Comparison of ENCODE assay signal across 13 mouse cellular contexts in the genomic region with DNA sequence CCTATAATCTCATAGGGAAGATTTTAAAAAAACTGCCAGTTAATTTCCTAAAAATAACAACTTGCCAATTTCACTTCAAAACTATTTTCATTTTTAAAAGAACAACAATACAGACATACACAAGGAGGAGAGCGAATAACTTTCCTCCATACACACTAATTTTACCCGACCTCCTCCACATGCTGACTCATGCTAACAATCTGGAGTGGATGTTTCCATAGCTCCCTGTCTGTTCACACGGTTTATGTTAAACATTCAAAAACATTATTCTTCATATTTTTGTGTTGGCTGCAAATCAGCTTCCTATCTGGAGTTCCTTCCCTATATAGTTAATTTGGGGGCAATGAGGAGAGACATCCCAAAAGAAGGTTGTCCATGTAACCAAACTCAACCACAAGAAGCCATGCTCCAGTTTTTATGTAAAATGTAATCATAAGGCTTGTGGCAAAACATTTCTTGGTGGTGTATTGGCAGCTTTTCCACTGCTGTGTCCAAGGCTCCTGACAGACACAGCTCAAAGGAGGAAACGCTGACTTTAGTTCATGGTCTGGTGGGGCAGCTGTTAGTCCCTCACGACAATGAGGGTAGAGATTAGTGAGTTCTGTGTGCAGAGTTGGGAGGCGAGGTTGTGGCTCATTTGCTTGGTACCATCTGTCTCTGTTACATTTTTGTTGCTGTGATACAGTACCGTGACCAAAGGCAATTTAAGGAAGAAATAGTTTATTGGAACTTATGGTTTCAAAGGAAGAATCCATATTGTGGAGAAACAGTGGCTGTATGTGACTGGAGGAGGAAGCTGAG.
DNase-seq lines count a peak whose midpoint lies in the region; ATAC-seq and TF ChIP-seq lines count a peak whose summit lies in the region.
"Had no signal": no experiment of that assay in that cellular context is flagged by ENCODE, and none has a peak within 500 bp of the region (broad histone marks: within the 10 kb centered on the region; RNA-seq: fewer than 3 reads in every experiment).

No protein-coding gene starts in this region.

- H3K4me1 ChIP-seq in heart, embryonic 10.5 days = peaks cover 8% of the 10 kb centered on the region
- H3K4me1 ChIP-seq in embryonic fibroblast, embryonic 13.5 days (ENCODE audit: control insufficient read depth, insufficient read depth, low read length) = peaks cover 9% of the 10 kb centered on the region; the same call in 1 of the 2 replicates
- peaks cover 22% of the 10 kb centered on the region for H3K4me1 ChIP-seq in midbrain, embryonic 14.5 days (ENCODE audit: control insufficient read depth, insufficient read depth, low read length)

- 0 out of 2 replicates have a peak overlapping the region, but pooled peaks have one; percentile 56 for H3K27ac ChIP-seq in heart, embryonic 10.5 days
- peak overlapping the region; percentile 75 for H3K27ac ChIP-seq in embryonic fibroblast, embryonic 13.5 days (ENCODE audit: insufficient read depth, low read length)
- peak overlapping the region; percentile 73 for H3K27ac ChIP-seq in midbrain, embryonic 14.5 days (replicated peaks; ENCODE audit: low read depth, low read length)
- H3K27ac ChIP-seq: liver, embryonic 14.5 days had no signal

- 69% methylated on average over 7 of the region's 7 CpGs for WGBS in heart, embryonic 10.5 days
- 59% methylated on average over 7 of the region's 7 CpGs for WGBS in midbrain, embryonic 14.5 days

- no peak overlapping the region for H3K4me3 ChIP-seq in heart, embryonic 10.5 days
- H3K4me3 ChIP-seq in embryonic fibroblast, embryonic 13.5 days (ENCODE audit: insufficient read depth, low read length) = no peak overlapping the region
- no peak overlapping the region for H3K4me3 ChIP-seq in midbrain, embryonic 14.5 days (replicated peaks; ENCODE audit: low read depth, low read length)
- H3K4me3 ChIP-seq: gastrocnemius, adult 2 months had no signal

- DNase-seq in heart, embryonic 10.5 days (ENCODE audit: low spot score) = no peak
- no peak for DNase-seq in heart, postnatal 14 days
- peak; percentile 42 for DNase-seq in layer of hippocampus, adult 9-11 months
- DNase-seq in midbrain, embryonic 14.5 days = no peak
- DNase-seq in embryo, embryonic 10.5 days (ENCODE audit: low spot score) = no peak
- DNase-seq in adrenal gland, adult 8-10 months = no peak
- DNase-seq: adrenal gland, adult 2 months; cerebellum, adult 11 months; gastrocnemius, adult 2 months; kidney, adult 18-20 months; spleen, adult 18-20 months had no signal

- no peaks in the 10 kb centered on the region for H3K9me3 ChIP-seq in heart, embryonic 10.5 days
- H3K9me3 ChIP-seq in midbrain, embryonic 14.5 days (ENCODE audit: control insufficient read depth, low read length) = no peaks in the 10 kb centered on the region

- no peak for TF ChIP-seq CTCF in embryonic fibroblast, embryonic 13.5 days (IDR thresholded peaks at IDR 0.05; ENCODE audit: borderline replicate concordance, insufficient read depth, low read length)

- H3K9ac ChIP-seq in midbrain, embryonic 14.5 days (replicated peaks; ENCODE audit: low read length) = no peak overlapping the region
- H3K9ac ChIP-seq: liver, embryonic 14.5 days had no signal

- H3K27me3 ChIP-seq in heart, embryonic 10.5 days (ENCODE audit: insufficient read depth, poor library complexity, severe bottlenecking) = no peaks in the 10 kb centered on the region
- no peaks in the 10 kb centered on the region for H3K27me3 ChIP-seq in midbrain, embryonic 14.5 days (ENCODE audit: control insufficient read depth, insufficient read depth, low read length)

- intact Hi-C loops in heart, postnatal 14 days (cut with DNase I) = no loop called here

- no peaks in the 10 kb centered on the region for H3K36me3 ChIP-seq in heart, embryonic 10.5 days
- no peaks in the 10 kb centered on the region for H3K36me3 ChIP-seq in midbrain, embryonic 14.5 days (ENCODE audit: control insufficient read depth, insufficient read depth, low read length)

- TF ChIP-seq POLR2A in embryonic fibroblast, embryonic 13.5 days (IDR thresholded peaks at IDR 0.05; ENCODE audit: low read depth, low read length) = no peak

- peak overlapping the region; percentile 34 for H3K4me2 ChIP-seq in midbrain, embryonic 14.5 days (ENCODE audit: low read length)

- no peak for ATAC-seq in midbrain, embryonic 14.5 days (ENCODE audit: low FRiP score, low TSS enrichment)
